Mouse (Mus musculus): Measurements from ENCODE around the gene Olfr78.

The Olfr78 gene

GRCm38 (mm10) chr7:102759266-102759665, at the start of gene Olfr78, which contains the start of gene Olfr560:
TSS of gene Olfr78 (minus strand) at chr7:102759471.
TSS of gene Olfr560 (minus strand) at chr7:102759366.
- DNase-seq = no peak

- DNase-seq = no peak
These were observed 43.9 kb upstream of the Olfr78 start, which contains the start of gene Olfr564 for GRCm38 (mm10) chr7:102803180-102803579. TSS of gene Olfr564 (plus strand) at chr7:102803480.

DNA sequence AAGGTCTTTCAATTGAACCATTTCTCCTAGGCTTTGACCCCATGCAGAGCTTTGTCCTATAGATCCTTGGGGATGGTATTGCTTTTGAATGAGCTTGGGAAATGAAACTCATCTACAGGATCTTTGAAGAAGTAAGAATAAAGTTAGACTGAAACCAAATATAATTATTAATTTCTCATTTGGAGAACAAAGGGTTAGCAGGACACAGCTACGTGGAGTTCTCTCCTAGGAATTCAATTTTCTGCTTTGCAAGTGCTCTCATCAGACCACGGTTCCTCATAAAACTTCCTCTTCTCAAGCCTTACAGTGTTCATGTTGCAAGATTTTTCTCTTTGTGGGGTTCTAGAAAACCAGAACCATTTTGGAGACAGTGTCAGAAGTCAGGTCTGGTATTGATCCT, 11.7 kb upstream of the Olfr78 start, which contains the start of gene Olfr561:
Gene Olfr561 (plus strand): TSS at position 301 of the 400 bp plus-strand sequence.
- DNase-seq = no peak

DNA sequence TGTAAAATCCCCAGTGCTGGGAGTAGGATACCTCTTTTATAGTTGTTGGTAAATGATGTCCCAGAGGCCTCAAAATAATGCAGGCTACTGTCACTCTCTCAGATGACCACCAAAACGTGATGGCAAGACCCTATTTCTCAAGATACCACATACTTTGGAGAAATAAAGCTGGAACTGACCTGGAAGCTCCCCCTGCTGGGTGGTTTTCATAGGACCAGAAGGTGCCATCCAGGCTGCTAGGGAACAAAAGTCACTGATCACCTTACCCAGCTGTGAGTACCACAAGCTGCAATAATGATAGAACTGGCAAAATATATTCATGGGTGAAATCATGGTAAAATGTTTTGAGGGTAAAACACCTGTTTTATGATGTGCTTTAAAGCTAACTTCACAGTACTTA, 7.2 kb downstream of the Olfr78 start:
- DNase-seq = peak in 1 of 2 experiments; percentile 5

DNA sequence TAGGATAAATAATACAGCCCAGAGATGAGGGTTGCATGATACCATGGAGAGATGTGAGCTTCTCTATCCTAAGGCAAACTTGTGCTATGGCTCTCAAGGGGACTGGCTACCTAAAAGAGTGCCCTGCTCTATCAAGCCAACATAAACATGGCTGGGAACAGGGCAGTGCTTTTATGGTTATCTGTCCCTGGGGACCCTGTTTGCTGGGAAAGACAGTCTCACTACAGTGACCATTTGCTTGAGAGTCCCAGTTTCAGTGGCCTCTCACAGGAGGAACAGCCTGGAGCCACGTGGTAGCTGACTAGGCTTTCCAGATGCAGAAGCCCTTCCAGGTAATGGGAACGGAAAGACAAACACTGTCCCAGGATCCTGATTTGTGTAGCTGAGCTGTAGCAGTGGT, 21.6 kb downstream of the Olfr78 start:
- DNase-seq = no peak

GRCm38 (mm10) chr7:102733793-102734192, 25.5 kb downstream of the Olfr78 start:
- no peak for DNase-seq

DNA sequence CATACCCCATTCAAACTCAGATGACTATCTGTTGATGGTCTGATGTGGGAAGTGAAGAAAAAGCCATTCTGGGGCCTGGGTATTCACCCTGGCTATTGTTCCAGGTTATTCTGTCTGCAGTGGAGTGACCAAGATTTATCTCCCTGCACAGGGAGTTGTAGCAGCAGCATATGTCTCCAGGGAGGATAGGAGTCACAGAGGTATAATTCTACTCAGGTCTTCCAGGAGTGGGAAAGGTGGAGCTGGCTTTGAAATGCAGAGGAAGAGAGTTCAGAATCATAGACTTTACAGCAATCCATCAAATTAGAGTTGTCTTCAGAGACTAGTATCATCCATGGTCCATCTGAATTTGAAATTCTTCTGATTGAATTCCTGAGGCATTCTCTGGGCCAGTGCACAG, 31.9 kb downstream of the Olfr78 start, which contains the start of gene Olfr559:
Gene Olfr559 (minus strand): TSS at position 101 of the 400 bp plus-strand sequence.
- no peak for DNase-seq

DNA sequence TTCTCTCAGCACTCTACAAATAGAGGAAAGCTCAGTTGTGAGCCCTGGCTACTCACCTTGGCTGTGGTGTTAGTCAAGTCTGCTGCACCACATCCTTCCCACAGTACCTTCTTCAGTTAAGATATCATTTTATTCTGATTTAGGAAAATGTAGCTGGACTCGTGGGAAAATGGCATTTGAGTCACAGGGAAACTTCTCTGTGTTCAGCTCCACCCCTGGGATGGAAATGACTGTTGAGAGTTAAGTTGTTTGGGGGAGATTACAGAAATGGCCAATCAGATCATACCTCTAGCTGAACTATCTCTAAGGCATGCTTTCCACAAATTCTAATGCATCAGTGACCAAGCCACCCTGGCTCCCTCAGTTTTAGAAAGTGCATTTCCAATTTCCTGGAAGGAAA, 40.3 kb downstream of the Olfr78 start, which contains the start of gene Olfr33:
Gene Olfr33 (minus strand): TSS at position 101 of the 400 bp plus-strand sequence.
- no peak for DNase-seq

- no peak for DNase-seq
These were observed 57.4 kb downstream of the Olfr78 start, which contains the start of gene Olfr558 for GRCm38 (mm10) chr7:102701915-102702314. TSS of gene Olfr558 (plus strand) at chr7:102702215.

DNA sequence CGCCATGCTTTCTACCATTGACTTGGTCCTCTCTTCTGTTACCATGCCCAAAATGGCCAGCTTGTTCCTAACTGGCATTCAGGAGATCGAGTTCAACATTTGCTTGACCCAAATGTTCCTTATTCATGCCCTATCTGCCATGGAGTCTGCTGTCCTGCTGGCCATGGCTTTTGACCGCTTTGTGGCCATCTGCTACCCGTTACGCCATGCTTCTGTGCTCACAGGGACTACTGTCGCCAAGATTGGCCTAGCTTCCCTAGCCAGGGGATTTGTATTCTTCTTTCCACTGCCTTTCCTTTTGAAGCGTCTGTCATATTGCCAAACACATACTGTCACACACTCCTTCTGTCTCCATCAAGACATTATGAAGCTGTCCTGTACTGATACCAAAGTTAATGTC, 60.8 kb downstream of the Olfr78 start:
- DNase-seq = no peak

DNA sequence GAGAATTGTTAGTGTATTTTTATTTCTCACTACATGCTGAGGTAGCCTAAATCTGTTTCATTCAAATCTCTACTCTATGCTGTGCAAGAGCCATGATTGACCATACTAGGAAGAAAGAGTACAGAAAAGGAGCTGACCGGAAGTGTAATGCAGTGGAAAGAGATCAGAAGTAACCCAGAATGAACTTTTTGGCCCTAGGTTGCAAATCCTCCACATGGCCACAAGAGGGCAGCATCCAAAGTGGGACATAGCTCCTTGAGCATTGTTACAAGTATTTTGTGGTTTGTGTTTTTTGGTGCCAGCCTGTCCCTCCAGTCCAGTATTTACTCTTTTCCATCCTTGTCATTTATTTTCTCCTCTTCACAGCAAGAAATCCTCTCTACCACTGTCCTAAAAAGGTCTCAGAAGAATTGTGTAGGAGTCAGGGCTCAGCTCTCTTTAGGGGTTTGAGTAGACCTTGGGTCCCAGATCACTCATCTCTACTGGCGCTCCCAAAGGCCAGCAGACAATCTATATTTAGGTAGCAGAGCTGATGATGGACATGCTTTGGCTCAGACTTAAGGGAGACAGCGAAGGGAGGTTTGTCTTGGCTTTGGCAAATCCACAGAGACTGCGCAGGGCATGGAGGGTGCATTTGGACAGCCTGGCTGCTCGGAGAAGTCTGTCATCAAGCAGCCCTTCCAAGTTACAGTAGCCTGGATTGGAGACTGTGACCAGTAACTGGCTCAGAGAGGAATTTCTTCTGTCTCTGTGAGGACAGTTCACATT, 63.7 kb downstream of the Olfr78 start, which contains the start of gene Olfr557:
Gene Olfr557 (plus strand): TSS at position 553 of the 768 bp plus-strand sequence.
- DNase-seq = peak in 1 of 2 experiments; percentile 29

Measured in kidney, postnatal 25 days (tissue).